Mouse (Mus musculus): Measurements from ENCODE around the gene Bfsp2.
"Not testable (repeated sequence)": the region's sequence is repeated elsewhere in the genome, so short reads cannot be mapped to it uniquely, and the experiment has no call there.

The Bfsp2 gene

DNA sequence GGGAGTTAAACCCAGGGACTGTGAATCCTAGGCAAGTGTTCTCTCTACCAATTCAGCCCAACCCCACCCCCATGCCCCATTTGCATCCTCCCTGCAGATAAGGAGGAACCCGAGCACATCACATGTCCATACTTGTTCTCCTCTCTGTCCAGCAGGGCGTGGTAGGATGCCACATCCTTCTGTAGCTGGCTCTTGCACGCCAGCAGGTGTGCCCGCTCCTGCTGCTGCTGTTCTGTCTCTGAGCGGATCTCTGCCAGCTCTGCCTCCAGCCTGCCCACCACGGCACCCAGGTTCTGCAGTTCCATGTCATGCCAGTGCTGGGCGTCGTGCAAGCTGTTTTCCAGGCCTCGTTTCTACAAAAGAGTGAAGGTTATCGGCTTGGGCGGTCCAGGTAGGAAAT, 53.8 kb downstream of the Bfsp2 start:
- no peak for DNase-seq

DNA sequence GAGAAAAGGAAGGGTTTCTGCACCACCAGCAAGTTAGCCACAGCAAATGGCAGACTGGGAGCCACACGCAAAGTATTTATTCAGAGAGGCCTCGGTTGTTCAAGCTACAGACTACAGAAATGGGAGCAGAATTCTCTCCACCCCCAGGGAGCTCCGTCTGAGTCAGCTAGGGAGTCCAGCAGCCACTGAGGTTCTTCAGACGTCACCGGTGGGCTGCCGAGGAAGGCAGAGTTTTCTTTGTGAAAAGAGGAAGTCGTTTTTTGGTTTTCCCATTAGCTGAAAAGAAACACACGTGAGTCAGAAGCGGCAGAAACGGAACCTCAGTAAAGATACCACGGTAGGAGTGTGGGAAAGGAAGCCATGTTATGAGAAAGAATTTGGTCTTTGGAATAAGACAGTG, 55.4 kb downstream of the Bfsp2 start:
- no peak for DNase-seq

- DNase-seq, result no peak
These were observed 56.3 kb downstream of the Bfsp2 start for GRCm38 (mm10) chr9:103423951-103424350.

DNA sequence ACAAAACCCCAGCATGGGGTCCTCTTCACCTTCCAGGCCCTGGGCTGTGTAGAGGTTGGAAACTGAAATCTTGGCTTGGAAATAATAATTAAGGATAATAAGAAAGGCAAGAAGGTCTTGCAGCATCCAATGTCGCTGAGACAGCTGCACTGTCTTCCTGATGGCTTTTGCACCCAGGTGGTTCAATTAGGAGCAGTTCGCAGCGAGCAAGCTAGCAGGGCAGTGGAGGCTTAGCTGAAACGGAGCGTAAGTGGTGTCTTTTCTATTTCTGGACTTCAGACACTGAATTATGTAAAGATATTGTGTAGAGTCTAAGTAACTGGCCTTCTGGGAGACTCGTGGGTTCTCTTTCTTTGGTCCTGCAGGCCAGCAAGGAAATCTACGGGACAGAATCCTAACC, 56.8 kb downstream of the Bfsp2 start:
- DNase-seq, result peak; percentile 14

DNA sequence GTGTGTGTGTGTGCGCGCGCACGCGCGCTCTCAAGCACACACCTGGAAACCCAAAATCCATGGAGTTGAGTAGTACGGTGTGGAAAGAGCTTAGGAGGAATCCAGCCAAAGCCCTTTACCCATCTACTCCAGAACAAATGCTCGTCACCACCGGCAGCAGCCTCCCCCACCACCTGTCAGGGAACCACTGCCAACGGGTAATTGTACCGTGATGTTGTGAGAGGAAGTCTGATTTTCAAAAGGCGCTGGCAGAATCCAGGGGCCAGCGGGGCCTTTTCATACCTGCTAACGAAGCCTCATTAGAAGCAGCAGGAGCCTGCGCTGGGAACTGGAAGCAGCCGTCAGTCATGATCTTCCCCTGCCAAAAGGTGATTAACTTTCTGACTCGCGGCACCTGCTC, 57.4 kb downstream of the Bfsp2 start:
- DNase-seq, result peak; percentile 26

- DNase-seq, result peak; percentile 75
These were observed 59.4 kb downstream of the Bfsp2 start for GRCm38 (mm10) chr9:103420844-103421243.

- no peak for DNase-seq
These were observed 61.4 kb downstream of the Bfsp2 start for GRCm38 (mm10) chr9:103418786-103419185.

DNA sequence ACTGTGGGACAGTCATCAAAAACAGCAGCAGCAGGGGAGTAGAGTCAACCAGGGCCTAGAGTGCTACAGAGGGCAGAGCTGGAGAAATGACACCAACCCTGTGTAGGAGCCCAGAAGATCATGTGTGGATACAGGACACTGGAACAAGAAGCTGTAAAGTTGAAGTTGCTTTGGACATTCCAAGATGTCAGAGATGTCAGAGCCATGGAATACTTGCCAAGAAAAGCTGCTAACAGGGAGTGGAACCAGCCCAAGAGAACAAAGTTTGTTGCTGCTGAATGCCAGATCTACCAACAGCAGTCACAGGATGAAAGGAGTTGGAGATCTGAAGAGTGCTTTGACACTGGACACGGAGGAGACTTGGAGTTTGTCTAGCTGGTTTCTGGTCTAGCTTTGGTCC, 62.0 kb downstream of the Bfsp2 start:
- DNase-seq, result not testable (repeated sequence)

DNA sequence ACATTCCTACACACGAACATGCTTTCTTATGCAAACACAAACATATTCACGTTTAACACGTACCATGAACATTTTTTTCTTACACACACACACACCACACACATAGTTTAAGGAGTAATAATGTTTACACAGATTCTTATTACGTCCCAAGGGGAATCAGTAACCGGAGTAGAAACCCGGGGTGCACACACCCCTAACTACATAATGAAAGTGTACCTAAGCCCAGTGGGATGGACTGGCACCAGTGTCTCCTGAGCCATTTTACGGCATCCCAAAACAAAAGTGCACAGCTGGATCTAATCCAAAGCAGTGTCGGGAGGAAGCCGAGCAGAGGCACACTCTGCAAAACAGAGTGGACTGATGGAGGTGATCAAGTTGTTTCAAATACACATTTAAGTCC, 66.8 kb downstream of the Bfsp2 start:
- DNase-seq, result no peak

GRCm38 (mm10) chr9:103409119-103409518, 71.1 kb downstream of the Bfsp2 start:
- DNase-seq, result no peak

DNA sequence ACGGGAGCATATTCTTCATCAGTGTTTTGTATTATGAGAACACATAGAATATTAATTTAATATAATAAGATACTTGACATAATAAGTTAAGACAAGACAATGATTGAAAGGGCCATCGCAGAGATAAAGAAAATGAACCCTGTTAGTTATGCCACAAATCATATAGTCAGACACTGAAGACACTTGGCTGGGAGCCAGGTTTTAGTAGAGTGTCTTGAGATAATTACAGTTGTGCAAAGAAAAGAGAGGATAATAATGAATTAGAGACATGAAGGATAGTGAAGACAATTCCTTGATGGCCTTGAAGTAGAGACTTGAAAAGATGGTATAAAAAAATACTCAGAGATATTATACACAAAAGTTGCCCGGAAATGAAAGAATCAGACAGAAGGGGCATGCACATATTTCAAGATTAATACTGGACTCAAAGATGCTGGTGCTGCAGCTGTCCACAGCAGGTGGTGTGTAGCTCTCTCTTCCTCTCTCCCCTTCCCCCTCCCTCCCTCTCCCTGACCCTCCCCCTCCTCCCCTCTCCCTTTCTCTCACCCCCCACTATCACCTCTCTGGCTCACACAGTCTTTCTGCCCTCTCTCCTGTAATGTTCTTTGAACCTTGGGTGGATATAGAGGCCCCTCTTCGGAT, 72.0 kb downstream of the Bfsp2 start:
- peak; percentile 77 for DNase-seq

GRCm38 (mm10) chr9:103403331-103403973, 76.8 kb downstream of the Bfsp2 start:
- DNase-seq, result no peak

DNA sequence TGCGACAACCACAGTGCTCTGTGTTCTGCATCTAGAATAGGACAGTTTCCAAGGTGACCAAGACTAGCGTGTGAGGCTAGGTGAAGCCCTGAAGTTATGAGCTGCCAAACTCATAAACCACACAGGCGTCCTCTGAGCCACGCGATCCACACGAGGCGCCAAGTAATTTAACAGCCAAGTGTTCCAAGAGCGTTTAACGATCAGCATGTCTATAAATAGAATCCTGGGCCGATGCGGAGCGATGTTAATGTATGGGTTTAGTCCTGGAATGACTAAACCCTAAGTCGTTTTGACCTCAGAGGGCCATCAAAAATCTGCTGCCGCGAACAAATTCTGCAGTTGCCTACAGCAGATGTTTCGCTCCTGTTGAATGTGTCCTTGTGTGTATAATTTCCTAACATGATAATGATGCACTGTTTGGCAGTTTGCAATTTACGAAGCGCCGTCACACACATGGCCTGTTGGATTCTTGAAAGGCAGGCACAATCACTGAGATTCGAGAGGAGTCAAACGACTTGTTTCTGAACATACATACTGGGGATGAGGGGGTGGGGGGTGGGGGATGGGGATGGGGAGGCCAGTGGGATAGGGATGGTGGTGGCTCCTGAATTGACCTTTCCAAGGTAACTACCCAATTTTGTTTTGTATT, 81.6 kb downstream of the Bfsp2 start:
- peak; percentile 18 for DNase-seq

DNA sequence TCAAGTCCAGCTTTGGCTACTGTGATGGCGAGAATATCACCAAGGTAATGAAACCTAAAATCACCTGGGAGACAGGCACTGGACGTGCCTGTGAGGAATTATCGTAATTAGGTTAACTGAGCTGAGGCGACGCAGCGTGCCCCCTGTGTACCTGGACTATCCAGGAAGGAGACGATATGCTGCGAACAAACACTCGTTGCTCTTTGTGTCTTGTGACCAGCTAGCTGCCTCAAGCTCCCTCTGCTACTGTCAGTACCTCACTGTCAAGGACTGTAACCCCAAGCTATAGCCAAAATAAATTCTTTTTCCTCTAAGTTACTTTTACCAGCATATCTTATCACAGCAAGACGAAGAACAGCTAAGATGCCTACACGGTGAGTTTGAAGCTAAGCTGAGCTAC, 87.0 kb downstream of the Bfsp2 start:
- DNase-seq, result no peak

- no peak for DNase-seq
These were observed 88.3 kb downstream of the Bfsp2 start for GRCm38 (mm10) chr9:103391796-103392372.

DNA sequence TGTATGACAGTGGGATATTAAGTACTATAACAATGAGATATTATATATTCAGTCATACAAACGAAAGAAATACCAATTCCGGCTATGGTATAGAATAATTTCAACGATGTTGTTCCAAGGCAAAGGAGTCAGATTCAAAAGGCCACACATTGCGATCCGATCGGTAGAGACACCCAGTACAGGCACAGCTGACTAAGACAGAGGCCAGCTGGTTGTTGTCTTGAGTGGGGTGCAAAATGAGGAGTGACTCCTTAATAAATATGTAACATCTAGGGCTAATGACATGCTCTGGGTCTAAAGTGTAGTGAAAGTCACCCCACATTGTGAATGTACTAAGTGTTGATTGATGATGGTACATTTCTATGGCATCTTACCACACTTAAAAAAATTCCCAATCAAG, 91.0 kb downstream of the Bfsp2 start:
- no peak for DNase-seq

GRCm38 (mm10) chr9:103387011-103387653, 93.1 kb downstream of the Bfsp2 start:
- DNase-seq, result no peak

GRCm38 (mm10) chr9:103386573-103386972, 93.6 kb downstream of the Bfsp2 start:
- no peak for DNase-seq

GRCm38 (mm10) chr9:103385600-103385999, 94.6 kb downstream of the Bfsp2 start:
- no peak for DNase-seq

DNA sequence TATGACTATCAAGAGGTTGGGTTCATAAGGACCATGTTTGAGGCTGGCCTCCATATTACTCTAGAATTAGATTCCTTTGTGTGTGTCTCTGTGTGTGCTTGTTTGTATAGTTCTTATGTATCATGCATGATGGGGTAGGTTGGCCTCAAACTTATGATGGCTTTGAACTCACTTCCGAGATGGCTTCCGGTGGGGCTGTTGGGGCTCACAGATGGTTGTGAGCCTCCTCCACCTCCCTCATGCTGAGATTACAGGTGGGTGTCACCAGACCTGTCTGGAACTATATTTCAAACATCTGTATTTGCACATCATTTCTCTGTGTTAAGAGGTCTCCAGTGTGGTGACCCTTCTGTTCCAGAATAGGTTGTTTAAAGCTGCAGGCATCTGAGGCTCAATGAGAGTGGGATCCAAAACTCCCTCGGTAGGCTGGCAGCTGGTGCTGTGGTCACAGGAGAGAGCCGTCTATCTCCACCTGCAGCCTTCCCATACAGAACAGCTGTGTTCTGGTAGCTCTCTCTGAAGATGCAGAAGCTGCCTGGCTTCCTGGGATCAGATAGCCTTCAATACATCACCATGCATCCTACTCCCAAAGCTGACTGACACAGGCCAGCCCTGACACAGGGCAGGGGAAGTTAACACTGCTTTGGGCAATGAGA, 96.0 kb downstream of the Bfsp2 start:
- DNase-seq, result no peak

DNA sequence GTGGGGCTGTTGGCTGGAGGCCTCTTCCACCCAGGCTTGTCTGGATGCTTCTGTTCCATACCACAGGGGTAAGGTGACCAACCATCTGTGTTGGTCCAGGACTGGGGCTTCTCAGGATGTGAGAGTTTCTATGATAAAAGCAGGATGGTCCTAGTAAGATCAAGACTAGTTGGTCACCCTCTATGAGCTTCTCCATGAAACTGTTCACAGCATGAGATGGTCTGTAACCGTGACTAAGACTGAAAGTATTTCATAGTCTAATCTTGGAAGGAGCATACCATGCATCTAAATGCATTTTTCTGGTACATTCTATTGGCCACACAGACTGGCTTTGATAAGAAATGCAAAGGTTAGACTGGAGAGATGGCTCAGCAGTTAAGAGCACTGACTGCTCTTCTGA, 96.6 kb downstream of the Bfsp2 start:
- no peak for DNase-seq

GRCm38 (mm10) chr9:103382989-103383388, 97.2 kb downstream of the Bfsp2 start:
- DNase-seq, result no peak

- DNase-seq, result no peak
These were observed 99.7 kb downstream of the Bfsp2 start for GRCm38 (mm10) chr9:103380566-103380965.
